Mouse (Mus musculus) CH12F3 (cell line): ENCODE results near the gene Vat1l.

Source experiments
- in situ Hi-C: fragments of 300-500 bp; cut with MboI; formaldehyde crosslinking; loops from 2 replicates; pipeline ENCODE4 v1.14.3; 2020; ENCODE audit warnings: low sequenced_read_pairs

The Vat1l gene

DNA sequence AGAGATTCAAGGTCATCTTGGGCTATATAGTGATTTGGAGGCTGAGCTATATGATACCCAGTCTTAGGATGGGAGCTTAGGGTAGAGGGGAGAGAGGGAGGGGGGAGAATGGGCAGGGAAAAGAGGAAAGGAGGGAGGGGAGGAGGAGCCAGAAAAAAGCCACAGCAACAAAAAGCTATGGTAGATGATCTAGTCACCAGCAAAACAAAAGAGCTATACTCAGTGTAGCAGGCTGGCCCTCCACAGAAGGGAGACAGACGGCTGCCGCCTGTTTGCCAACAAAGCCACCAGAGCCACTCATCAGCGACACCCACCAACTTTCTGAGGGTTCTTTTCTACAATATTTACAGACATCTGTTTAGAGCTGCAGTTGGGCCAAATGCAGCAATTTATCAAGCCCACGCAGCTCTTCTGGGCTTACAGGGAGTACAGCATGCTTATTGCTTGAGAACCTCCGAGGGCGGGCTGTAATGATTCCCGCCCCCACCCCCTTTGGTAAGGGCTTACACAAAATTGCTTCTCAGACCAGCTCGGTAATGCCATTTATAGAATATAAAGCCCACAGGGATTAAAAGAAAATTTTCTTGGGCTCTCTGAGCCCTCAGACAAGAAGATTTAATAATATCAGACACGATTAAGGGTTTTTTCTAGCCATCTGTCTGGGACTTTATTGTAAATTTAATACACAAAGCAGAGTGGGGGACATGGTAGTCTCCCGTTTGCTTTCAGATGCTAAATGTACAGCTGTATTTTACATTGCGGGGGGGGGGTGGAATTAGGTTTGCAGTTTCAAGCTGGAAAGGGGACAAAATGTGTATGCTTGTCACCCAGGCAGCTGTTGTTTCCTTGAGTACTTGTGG is 89.7 kb downstream of the Vat1l start:
- in situ Hi-C loops: no loop called here

DNA sequence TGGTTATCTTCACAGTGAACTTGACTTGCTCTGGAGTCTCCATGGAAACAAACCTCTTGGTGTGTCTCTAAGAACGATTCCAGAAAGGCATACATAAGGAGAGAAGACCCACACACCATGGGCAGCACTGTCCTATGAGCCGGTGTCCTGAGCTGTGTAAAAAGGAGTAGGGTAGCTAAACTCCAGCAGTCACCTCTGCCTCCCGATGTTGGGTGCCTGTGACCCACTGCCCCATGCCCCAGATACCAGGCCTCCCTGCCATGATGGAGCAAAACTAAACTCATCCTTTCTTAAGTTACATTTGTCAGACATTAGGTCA is 90.3 kb downstream of the Vat1l start:
- in situ Hi-C loops: no loop called here

DNA sequence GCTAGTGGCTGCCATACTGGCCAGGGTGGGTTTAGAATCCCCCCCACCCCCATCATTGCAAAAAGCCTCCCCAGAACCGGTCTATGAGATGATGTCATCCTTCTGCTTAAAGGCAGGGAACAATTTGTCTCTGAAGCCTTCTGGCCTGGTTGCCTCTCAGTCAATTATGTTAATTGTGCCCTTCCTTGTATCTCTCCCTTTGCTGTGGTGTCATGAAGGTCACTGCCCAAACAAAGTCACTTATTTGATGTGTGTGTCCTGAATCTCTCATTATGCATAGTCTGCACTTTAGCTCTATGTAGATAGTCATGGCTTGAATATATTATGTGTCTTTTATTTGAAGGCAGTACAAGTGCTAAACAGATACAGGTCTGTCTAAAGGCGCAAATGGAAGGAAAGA is 92.8 kb downstream of the Vat1l start:
- in situ Hi-C loops: no loop called here

DNA sequence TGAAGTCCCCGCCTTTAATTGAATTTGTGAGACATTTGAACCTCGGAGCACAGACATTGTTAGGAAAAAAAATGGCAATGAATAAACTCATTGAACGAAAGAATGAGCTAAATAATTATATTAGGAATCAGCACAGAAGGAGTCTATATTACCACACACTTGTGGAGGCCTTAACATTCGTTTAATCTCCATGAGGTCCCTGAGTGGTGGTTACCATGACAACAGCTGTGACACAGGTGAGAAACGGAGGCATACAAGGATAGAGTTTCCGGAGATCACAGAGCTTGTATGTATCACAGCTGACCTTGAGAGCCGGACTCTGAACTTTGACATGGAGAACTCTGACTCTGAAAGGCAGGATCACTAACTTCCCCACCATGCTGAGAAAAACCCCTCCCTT is 94.7 kb downstream of the Vat1l start:
- in situ Hi-C loops: no loop called here

DNA sequence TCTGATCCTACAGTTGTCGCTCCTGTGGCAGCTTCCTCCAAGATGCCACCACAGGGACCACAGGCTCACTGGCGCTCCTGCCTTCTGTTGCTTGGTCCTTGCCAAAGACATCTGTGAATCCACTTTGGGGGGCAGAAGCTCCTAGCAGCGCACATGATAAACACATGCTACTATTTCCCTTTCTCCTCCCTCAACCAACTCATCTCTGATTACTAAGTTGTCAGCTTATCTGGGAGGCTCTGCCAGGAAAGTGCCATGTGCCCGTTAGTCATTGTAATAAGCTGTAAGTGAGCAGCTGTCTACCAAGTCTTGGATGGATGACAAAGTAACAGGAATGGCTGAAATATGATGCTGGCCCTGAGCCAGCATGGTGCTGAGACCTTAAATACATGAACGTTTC is 100.9 kb downstream of the Vat1l start:
- in situ Hi-C loops: no loop called here

DNA sequence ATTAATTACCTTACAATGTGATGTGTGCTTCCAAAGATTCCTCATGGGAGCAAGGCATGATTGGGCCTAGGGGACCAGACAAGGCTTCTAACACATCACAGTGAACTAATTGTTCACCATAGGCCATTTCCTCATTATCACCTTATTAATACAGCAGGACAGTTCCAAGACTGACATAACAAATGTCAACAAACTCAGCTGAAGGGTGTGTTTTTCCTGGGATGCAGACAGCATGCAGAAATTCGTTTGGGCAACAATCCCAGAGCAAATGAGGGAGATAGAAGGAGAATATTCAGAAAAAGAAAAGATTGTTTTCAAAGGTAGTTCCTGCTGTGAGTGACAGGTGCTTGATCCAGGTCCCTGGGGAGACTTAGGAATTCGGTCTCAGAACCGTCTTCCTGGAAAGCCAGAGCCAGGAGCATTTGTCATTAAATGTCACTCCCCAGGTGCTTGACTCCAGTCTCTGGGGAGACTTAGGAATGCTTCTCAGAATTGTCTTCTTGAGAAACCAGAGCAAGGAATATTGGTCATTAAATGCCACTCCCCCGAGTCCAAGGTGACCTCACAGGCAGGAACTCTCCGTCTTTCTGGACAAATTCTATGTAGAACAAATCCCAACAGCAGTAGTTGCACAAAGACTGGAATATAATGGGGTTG is 109.4 kb downstream of the Vat1l start:
- in situ Hi-C loops: no loop called here

DNA sequence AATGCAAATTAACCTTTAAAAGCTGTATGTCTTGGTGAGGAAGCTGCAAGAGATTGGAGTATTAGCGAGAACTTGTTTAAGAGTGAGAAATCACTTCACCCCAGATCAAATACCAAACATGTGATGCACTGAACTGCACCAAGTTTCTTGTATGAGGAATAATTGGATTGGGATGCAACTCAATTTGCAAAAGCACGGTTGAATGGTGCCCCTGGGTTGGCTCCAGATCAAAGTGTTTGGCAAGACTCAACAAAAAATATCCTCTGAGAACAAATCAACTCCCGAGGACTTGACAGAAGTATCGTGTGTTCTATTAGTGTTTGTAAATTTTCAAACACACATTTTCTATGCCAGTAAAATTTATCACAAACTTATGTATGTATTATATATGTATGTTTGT is 112.7 kb downstream of the Vat1l start:
- in situ Hi-C loops: no loop called here

DNA sequence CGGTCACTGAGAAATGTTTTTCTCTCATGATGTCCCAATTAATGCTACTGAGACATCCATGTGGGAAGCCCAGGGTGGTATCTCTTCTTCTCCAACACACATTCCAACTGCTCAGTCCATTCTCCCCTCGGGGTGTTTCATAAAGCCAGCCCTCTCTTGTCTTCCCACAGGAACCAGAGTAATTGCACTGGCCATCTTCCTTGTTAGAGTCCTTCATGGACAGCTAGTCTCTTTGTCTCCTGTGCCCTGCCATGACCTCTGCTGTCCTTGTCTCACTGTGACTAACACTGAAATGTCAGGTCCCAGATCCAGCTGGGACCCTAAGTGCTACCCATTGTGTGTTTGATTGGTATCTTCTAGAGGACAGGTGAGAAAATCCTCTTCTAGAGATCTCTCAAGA is 116.7 kb downstream of the Vat1l start:
- in situ Hi-C loops: no loop called here

DNA sequence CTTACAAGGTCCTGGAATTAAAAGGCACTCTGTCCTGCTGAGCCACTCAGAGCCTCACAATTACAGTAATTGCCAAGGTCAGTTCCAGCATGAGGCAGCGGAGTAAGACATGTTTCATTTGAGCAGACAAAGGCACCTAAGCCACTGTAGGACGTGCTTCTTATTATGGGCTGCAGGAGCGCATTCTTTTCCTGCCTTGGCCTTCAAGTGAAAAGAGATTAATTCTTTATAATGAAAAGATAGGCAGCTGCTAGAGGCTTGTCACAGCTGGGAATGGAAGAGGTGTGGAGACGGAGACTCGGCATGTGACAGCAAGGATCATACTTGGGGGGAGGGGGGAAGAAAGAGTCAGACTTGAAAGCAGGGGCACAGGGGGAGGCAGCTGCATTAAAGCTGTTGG is 126.5 kb downstream of the Vat1l start:
- in situ Hi-C loops: no loop called here

DNA sequence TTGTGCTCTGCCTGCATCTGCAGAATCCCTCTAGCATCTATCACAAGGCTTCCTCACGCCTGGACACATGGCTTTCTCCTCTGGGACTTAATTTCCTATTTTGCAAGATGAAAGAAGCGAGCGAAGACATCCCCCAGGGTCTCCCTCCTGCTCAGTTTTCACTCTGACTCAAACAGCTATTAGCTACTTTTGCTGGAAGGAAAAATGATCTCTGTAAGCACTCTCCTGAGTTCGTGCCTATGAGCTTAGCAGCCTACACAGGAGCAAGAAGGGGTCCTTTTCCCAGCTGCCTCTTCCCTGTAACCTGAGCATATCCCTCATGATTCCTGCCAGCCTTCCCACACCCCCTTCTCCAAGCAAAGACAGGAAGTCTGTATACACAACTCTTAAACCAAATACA is 127.5 kb downstream of the Vat1l start:
- in situ Hi-C loops: no loop called here

DNA sequence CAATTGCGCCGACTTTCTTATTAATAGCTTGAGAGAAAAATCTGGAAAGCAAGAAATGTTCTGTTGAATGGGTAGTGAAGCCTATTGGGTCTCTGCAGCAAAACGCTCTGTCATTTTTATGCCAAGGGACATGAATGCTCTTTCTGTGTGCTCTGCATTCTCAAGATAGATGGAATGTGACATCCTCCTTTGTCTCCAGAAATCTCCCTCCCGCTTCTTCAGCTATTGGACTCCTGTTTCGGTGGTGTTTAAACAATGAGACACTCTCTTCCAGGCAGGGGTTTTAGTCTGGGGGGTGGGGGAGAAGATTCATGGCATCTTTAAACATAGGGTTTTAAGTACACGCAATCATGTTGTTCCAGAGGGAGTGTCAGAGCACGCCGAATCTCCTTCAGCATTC is 130.3 kb downstream of the Vat1l start:
- in situ Hi-C loops: no loop called here

DNA sequence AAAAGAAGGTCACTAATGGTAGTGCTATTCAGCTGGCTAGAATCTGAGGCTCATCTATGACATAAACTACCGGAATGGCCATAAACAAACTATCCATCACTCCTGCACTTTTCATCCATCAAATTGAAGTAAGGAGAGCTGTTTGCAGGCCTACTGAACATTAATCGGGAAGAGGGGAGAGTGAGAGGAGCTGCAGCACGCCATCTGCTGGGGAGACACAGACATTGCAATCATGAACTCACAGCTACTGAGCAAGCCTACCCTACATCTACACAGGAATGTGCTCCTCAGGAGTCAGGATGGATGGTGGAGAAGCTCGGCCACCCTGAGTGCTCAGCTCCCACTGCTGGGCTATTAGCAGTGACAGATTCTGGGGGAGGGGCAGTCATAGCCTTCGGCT is 136.9 kb downstream of the Vat1l start:
- in situ Hi-C loops: no loop called here

DNA sequence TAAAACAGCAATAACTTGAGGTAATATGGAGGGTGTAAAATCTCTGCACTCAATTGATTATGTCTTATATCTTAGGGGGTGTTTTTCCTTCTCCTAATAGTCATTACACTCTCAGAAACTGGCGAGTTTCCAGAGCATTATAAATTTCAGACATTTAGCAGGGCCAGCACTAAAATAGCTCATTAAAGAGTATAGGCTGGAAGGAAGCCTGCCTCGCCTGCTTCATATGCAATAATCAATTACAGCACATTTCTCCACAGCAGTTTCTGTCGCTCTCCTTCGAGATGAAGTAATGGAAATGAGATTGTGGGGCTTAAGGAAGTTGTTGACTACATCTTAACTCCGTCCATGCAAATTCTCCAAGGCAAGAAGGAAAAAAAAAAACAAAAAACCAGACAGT is 139.4 kb downstream of the Vat1l start:
- in situ Hi-C loops: no loop called here

DNA sequence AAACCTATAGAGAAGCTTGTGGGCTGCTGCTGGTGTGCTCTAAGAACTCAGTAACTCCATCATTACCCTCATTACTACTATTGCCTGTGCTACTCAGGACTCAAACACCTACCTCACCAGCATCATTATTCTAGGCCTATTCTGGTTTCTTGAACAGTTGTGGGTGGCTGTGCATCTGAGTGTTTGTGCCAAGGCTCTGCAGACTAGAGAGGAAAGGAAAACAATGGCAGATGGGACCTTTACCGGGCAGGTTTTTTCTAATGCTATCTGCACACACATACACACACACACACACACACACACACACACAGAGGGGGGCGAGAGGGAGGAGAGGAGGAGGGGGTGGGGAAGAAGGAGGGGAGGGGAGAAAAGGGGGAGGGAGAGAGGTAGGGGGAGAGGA is 140.6 kb downstream of the Vat1l start:
- in situ Hi-C loops: no loop called here

DNA sequence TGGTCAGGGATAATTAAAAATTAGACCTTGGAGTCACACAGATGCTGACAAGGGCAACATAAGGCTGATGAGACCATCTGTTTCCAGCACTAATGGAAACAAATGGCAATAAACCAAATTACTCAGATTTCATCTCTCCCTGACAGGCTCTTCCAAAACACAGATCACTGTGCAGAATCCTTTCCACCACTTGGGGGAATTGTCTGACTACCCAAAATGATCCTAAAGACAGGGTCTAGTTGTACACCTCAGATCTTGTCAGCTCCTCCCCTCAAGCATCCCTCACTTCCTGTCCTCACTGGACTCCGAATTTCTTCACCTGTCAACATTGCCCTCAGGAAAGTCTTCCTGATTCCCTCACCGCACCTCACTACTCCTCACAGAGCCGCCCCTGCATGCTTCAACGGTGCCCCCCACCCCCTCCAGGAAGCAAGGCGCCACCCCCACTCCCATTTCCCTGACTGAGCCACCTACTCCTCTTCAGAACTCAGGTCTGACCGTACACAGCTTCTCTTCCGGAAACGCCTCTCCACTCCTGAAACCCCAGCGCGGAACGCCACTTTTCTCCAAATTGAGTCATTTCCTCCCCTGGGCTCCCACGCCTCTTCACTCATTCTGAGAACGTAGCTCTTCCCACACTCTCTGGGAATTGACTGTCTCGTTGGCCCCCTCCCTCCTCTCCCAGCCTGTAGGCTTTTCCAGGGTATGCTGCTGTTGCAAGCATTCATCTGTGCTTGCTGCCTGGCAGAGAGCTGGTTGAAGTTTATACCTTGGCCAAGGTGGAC is 146.4 kb downstream of the Vat1l start:
- in situ Hi-C loops: no loop called here

DNA sequence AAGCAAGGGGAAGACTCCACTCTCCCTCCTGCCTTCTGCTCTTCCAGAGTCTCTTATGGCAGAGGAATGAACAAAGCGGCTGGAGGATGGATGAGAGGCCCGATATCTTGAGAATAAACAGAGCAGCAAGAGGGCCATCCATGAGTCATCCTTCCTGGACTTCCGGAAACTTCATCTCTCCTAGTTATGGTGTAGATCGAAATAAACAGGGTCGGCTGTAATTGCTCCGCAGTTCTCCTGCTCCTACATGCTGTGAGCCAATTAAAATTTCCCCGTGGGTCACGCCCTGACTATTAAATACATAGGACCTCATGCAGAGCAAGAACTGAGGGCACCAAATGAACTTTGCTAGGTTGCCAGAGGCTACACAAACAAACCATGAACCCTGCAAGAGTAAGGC is 155.1 kb downstream of the Vat1l start:
- in situ Hi-C loops: no loop called here

DNA sequence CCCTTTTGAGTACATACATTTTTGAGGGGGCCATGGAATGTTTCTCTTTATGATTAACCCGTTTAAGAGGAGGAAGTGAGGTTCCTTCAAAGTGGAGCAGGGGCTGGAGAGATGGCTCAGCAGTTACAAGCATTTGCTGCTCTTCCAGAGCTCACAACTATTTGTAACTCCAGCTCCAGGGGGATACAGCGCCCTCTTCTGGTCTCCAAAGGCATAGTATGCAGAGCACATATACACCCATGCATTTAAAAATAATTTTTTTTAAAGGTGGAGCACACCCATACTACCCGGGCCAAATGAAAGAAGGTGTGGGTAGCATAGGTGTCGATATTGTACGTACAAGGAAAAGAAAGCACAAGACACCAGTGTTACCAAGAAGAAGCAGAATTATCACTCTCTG is 157.8 kb downstream of the Vat1l start:
- in situ Hi-C loops: no loop called here

DNA sequence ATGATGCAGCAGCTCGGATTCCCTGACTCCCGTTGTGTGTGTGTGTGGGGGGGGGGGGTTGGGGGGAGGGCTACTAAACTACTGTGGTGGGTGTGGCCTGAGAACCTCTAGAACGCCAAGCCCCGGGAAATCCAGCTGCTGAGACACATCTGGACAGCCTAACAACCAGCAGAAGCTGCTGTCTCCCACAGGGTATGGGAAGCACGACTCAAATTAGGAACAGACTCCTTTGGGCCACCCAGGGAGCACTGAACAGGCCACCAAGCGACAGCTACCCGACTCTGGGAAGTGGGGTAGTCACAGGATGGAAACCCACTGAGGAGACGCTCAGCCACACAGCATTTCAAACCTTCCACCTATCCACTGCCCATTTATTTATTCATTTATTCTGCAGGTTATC is 158.2 kb downstream of the Vat1l start:
- in situ Hi-C loops: no loop called here

DNA sequence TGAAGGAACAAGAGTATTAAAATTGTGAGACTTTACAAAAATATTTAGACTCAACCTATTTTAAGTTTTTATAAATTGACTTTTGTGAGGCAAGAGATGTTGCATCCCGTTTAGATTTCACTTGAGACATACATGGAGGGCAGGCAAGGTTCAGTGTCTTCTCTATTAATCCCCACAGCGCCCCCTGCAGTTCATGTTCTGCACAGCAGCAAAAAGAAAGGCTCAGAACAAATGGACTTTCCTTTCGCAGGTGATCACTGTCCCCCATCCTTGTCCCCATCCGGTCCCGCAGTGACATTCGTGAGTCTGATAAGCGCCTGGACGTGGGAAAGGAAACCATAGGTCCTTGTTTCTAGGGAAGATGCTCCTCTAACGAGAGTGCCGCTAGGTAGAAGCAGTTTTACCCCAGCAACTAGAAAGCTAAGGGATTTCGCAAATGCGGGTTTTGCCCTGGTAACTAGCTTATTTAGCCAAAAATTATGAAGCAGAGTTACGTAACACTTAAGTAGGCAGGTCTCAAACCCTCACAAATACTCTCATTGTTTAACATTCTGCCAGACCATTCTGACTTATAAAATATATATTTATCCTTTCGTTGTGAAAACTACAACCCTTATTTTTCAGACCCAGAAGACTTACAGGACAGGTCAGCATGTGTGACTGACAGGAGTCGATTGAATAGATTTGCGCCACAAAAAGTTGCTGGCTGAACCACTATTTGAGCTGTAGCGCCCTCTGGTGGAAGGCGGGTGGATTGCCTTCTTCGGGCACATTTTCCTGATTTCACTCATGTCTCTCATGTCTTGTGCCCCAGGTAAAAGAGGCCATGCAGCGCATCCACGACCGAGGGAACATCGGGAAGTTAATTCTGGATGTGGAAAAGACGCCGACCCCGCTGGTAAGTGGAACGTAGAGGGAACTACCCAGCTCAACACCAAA is 163.9 kb downstream of the Vat1l start:
- in situ Hi-C loops: no loop called here

DNA sequence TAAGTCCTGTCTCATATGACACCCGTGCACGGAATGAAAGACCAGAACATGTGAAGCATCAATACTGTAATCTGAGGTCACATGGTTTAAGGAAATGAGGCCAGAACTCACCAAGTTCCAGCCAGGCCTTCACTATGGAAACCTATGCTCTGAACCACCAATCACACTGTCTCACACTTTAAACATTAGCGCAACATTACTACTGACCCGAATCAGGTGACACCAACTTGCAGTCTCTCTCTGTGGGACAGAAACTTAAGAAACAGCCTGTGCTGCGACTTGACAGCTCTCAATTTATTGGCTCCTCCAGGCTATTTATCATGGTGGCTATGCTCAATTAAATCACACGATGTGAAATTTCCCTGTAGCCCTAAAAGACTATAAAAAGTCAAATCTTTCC is 169.0 kb downstream of the Vat1l start:
- in situ Hi-C loops: no loop called here

DNA sequence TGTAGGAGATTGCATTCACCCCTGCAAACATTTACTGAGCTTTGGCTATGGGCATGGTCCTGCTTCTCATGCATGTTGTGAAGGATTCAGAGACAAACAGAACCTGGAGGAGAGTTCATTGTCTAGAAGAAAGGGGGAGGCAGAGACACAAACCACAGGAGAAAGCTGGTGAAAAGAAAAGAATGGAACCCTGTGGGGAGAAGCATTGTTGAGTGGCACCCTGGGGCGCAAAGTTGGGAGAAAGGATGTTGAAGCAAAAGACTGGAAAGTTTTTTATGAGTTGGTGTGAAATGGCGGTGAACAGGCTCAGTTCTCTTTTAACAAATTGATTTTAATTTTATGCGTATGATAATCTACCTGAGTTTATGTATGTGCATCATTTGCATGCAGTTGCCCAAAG is 178.8 kb downstream of the Vat1l start:
- in situ Hi-C loops: no loop called here
